Mouse (Mus musculus) urinary bladder, postnatal 25 days (tissue): ENCODE data around the gene Pde2a.

ENCODE experiments used
- DNase-seq: peaks from one replicate; pipeline ENCODE4 v3.0.0; 2022; ENCODE audit warnings: low spot score

Pde2a gene

GRCm38 (mm10) chr7:101421529-101421928 is at the start of gene Pde2a:
Gene Pde2a (plus strand): TSS chr7:101421691.
- DNase-seq, result no peak

GRCm38 (mm10) chr7:101373082-101373481 is 48.4 kb upstream of the Pde2a start:
- DNase-seq, result no peak

- DNase-seq, result no peak
Observed at GRCm38 (mm10) chr7:101374155-101374554, 47.3 kb upstream of the Pde2a start.

GRCm38 (mm10) chr7:101376701-101377340 is 44.7 kb upstream of the Pde2a start:
- no peak for DNase-seq

- DNase-seq, result peak; percentile 57
Observed at GRCm38 (mm10) chr7:101377741-101378262, 43.7 kb upstream of the Pde2a start.

GRCm38 (mm10) chr7:101378285-101378684 is 43.2 kb upstream of the Pde2a start:
- no peak for DNase-seq

- DNase-seq, result no peak
Observed at GRCm38 (mm10) chr7:101378796-101379465, 42.6 kb upstream of the Pde2a start.

GRCm38 (mm10) chr7:101379732-101380131 is 41.8 kb upstream of the Pde2a start:
- no peak for DNase-seq

- DNase-seq, result no peak
Observed at GRCm38 (mm10) chr7:101381512-101381911, 40.0 kb upstream of the Pde2a start.

GRCm38 (mm10) chr7:101382378-101382777 is 39.1 kb upstream of the Pde2a start:
- DNase-seq, result no peak

GRCm38 (mm10) chr7:101383756-101384155 is 37.7 kb upstream of the Pde2a start:
- no peak for DNase-seq

- no peak for DNase-seq
Observed at GRCm38 (mm10) chr7:101384931-101385330, 36.6 kb upstream of the Pde2a start.

- DNase-seq, result no peak
Observed at GRCm38 (mm10) chr7:101385331-101385733, 36.2 kb upstream of the Pde2a start.

GRCm38 (mm10) chr7:101385866-101386452 is 35.5 kb upstream of the Pde2a start:
- no peak for DNase-seq

- DNase-seq, result no peak
Observed at GRCm38 (mm10) chr7:101389256-101389655, 32.2 kb upstream of the Pde2a start.

- DNase-seq, result no peak
Observed at GRCm38 (mm10) chr7:101391909-101392479, 29.5 kb upstream of the Pde2a start.

- DNase-seq, result no peak
Observed at GRCm38 (mm10) chr7:101393015-101393414, 28.5 kb upstream of the Pde2a start.

GRCm38 (mm10) chr7:101393694-101394504 is 27.6 kb upstream of the Pde2a start:
- peak; percentile 46 for DNase-seq

GRCm38 (mm10) chr7:101394569-101394968 is 26.9 kb upstream of the Pde2a start:
- DNase-seq, result no peak

GRCm38 (mm10) chr7:101395471-101395870 is 26.0 kb upstream of the Pde2a start:
- DNase-seq, result no peak

GRCm38 (mm10) chr7:101397175-101397574 is 24.3 kb upstream of the Pde2a start:
- DNase-seq, result no peak

- no peak for DNase-seq
Observed at GRCm38 (mm10) chr7:101401510-101401909, 20.0 kb upstream of the Pde2a start.
